Mouse (Mus musculus) cerebral cortex, adult 2 months (tissue): ENCODE results near the gene Gm37240.

Experiments
- WGBS: fragments of 180-500 bp; shearing (Covaris S2); methylation state at CpG from one replicate; pipeline ENCODE4 v1.1.7; 2018; 5-methylcytosine and 5-hydroxymethylcytosine counted together

The Gm37240 gene

GRCm38 (mm10) chr3:84594894-84595676 is 1292.2 kb downstream of the Gm37240 start:
- WGBS: 8% methylated on average over 23 of the region's 23 CpGs

- 74% methylated on average over 2 of the region's 2 CpGs for WGBS
These were observed 1294.0 kb downstream of the Gm37240 start, which contains the start of gene Tigd4 for GRCm38 (mm10) chr3:84593274-84593673. Gene Tigd4 (plus strand): TSS chr3:84593574.

GRCm38 (mm10) chr3:84586736-84587135 is 1300.6 kb downstream of the Gm37240 start:
- 34% methylated on average over 5 of the region's 5 CpGs for WGBS

- under 1% methylated on average over 27 of the region's 27 CpGs for WGBS
These were observed 1304.4 kb downstream of the Gm37240 start for GRCm38 (mm10) chr3:84582913-84583276.

GRCm38 (mm10) chr3:84582023-84582912 is 1305.0 kb downstream of the Gm37240 start, which contains the start of gene Arfip1:
Gene Arfip1 (minus strand): TSS chr3:84582625.
- under 1% methylated on average over 70 of the region's 70 CpGs for WGBS

- 0% methylated on average over 4 of the region's 4 CpGs for WGBS
These were observed 1305.7 kb downstream of the Gm37240 start for GRCm38 (mm10) chr3:84581696-84582022.

GRCm38 (mm10) chr3:84580716-84581115 is 1306.6 kb downstream of the Gm37240 start:
- WGBS: 46% methylated on average over 4 of the region's 4 CpGs

- 66% methylated on average over 3 of the region's 3 CpGs for WGBS
These were observed 1316.8 kb downstream of the Gm37240 start for GRCm38 (mm10) chr3:84570501-84570900.

- WGBS: 80% methylated on average over 6 of the region's 6 CpGs
These were observed 1317.7 kb downstream of the Gm37240 start for GRCm38 (mm10) chr3:84569587-84569986.

- 64% methylated on average over 6 of the region's 6 CpGs for WGBS
These were observed 1318.8 kb downstream of the Gm37240 start for GRCm38 (mm10) chr3:84568540-84568939.

GRCm38 (mm10) chr3:84563415-84563814 is 1323.9 kb downstream of the Gm37240 start:
- 87% methylated on average over 4 of the region's 4 CpGs for WGBS

GRCm38 (mm10) chr3:84562911-84563310 is 1324.4 kb downstream of the Gm37240 start:
- WGBS: 96% methylated on average over 2 of the region's 2 CpGs

- 93% methylated on average over 3 of the region's 3 CpGs for WGBS
These were observed 1329.0 kb downstream of the Gm37240 start for GRCm38 (mm10) chr3:84558301-84558700.

GRCm38 (mm10) chr3:84555780-84556179 is 1331.5 kb downstream of the Gm37240 start:
- WGBS: 83% methylated on average over 3 of the region's 3 CpGs

GRCm38 (mm10) chr3:84547177-84547576 is 1340.1 kb downstream of the Gm37240 start:
- 75% methylated on average over 8 of the region's 8 CpGs for WGBS

- 7% methylated on average over 3 of the region's 3 CpGs for WGBS
These were observed 1344.9 kb downstream of the Gm37240 start for GRCm38 (mm10) chr3:84542450-84542849.

GRCm38 (mm10) chr3:84541881-84542280 is 1345.4 kb downstream of the Gm37240 start:
- 88% methylated on average over 1 of the region's 1 CpGs for WGBS

- WGBS: 79% methylated on average over 6 of the region's 6 CpGs
These were observed 1350.3 kb downstream of the Gm37240 start for GRCm38 (mm10) chr3:84536987-84537386.

GRCm38 (mm10) chr3:84533227-84533626 is 1354.1 kb downstream of the Gm37240 start:
- WGBS: 81% methylated on average over 5 of the region's 5 CpGs

- 93% methylated on average over 2 of the region's 2 CpGs for WGBS
These were observed 1358.3 kb downstream of the Gm37240 start for GRCm38 (mm10) chr3:84529021-84529420.

- WGBS: 60% methylated on average over 1 of the region's 1 CpGs
These were observed 1362.4 kb downstream of the Gm37240 start for GRCm38 (mm10) chr3:84524952-84525351.

- WGBS: 96% methylated on average over 3 of the region's 3 CpGs
These were observed 1371.2 kb downstream of the Gm37240 start for GRCm38 (mm10) chr3:84516163-84516562.
